Mouse (Mus musculus) liver, adult 2 months (tissue): Measurements from ENCODE around the gene Ankrd44. TPM values are rescaled to one million over a fixed set of nuclear protein-coding genes. Genes with fewer than 3 reads are reported as not detected.
A peak's percentile ranks its signal among the peaks of the same experiment; 100 is the strongest.

Experiments
- DNase-seq: peaks from one replicate; pipeline ENCODE4 v3.0.0-alpha.2; 2011; ENCODE audit warnings: low read depth, low spot score; ENCODE audit errors: extremely low read depth
- H3K27ac ChIP-seq: fragments of 200-500 bp; replicated peaks from 2 replicates; pipeline ENCODE4 v1.5.1; 2012; ENCODE audit warnings: low read depth, mild to moderate bottlenecking, control low read depth, inconsistent platforms, low read length; ENCODE audit not compliant: insufficient read depth
- H3K27me3 ChIP-seq: fragments of 200-500 bp; 2 replicates; pipeline ENCODE4 v1.6.1; 2012; ENCODE audit warnings: mild to moderate bottlenecking, moderate library complexity, low read length, inconsistent platforms; ENCODE audit not compliant: control insufficient read depth, insufficient read depth
- H3K36me3 ChIP-seq: fragments of 200-500 bp; 2 replicates; pipeline ENCODE4 v1.6.1; 2012; ENCODE audit warnings: low read length, inconsistent platforms; ENCODE audit not compliant: control insufficient read depth, insufficient read depth
- H3K4me1 ChIP-seq: fragments of 200-500 bp; 2 replicates; pipeline ENCODE4 v1.6.1; 2011; ENCODE audit warnings: low read length; ENCODE audit not compliant: control insufficient read depth, insufficient read depth
- H3K4me3 ChIP-seq: fragments of 200-500 bp; 2 replicates; pipeline ENCODE4 v1.5.1; 2011; ENCODE audit warnings: low read depth, mild to moderate bottlenecking, control low read depth, low read length, moderate library complexity; ENCODE audit not compliant: insufficient read depth
- H3K79me2 ChIP-seq: fragments of 200-500 bp; 2 replicates; pipeline ENCODE4 v1.6.1; 2012; ENCODE audit warnings: inconsistent platforms, mild to moderate bottlenecking, low read length, moderate library complexity; ENCODE audit not compliant: control insufficient read depth, insufficient read depth
- H3K9ac ChIP-seq: fragments of 200-500 bp; 2 replicates; pipeline ENCODE4 v1.6.1; 2012; ENCODE audit warnings: low read depth, mild to moderate bottlenecking, control low read depth, inconsistent platforms, low read length
- CTCF ChIP-seq: fragments of 200-500 bp; IDR thresholded peaks from 2 replicates; pipeline ENCODE4 v1.5.1; 2011; ENCODE audit warnings: low read depth, low read length, control low read depth
- POLR2A ChIP-seq: fragments of 200-500 bp; IDR thresholded peaks from 2 replicates; pipeline ENCODE4 v1.6.1; 2011; ENCODE audit warnings: low read length, control low read depth; ENCODE audit not compliant: insufficient read depth; ENCODE audit errors: extremely low read depth
- WGBS: fragments of 180-500 bp; shearing (Covaris S2); methylation state at CpG from one replicate; pipeline ENCODE4 v1.1.7; 2018; 5-methylcytosine and 5-hydroxymethylcytosine counted together
- polyA plus RNA-seq: library from polyadenylated mRNA; depleted of rRNA; stranded (reverse); fragments of >200 nt; gene quantifications from 2 replicates; pipeline ENCODE4 v1.2.3, GENCODE M21; 2012
- total RNA-seq: library from RNA; depleted of rRNA; stranded (reverse); fragments of >200 nt; gene quantifications from 2 replicates; pipeline ENCODE4 v1.2.3, GENCODE M21; 2014

Gene Ankrd44
- total and polyA plus RNA-seq, 2 experiments: 2.3 to 8.5 TPM

DNA sequence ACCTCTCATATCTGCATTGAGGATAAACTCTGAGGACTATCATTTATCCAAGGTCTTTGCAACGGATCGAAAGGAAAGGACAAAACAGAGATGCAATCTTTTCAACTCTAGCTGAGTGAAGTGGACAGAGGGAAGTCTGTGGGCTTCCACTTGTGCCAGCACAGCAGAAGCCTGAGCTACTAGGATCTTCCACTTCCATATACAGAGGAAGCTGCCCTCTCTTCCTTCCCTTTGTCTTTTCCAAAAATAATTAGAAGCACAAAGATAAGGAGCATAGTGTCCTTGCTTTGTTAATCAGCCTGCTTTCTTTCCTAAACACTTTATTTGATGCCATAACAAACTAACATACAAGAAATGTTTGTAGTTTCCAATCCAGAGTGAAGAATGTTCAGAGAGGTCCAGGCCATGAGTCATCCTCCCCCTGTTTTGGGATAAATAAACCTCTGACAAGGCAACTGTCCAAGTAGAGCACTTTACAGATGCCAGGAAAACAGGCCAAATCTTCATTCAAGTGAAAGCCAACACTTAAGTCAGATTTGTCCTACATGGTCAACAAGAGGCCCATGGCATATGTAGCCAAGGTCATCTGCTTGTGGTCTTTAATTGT lies 160.5 kb downstream of the Ankrd44 start:
- Histone ChIP-seq H3K79me2 (no peaks in the 10 kb centered on the region), H3K9ac (no peak overlapping the region), H3K36me3 (peaks cover 2% of the 10 kb centered on the region; the same call in 1 of the 2 replicates), H3K4me3 (no peak overlapping the region), H3K27ac (0 out of 2 replicates have a peak overlapping the region, but pooled peaks have one; percentile 15), H3K4me1 (peaks cover 3% of the 10 kb centered on the region; the same call in 1 of the 2 replicates), H3K27me3 (no peaks in the 10 kb centered on the region)
- TF ChIP-seq POLR2A: no peak
- peak; percentile 65 for DNase-seq
- 75% methylated on average over 2 of the region's 2 CpGs for WGBS

DNA sequence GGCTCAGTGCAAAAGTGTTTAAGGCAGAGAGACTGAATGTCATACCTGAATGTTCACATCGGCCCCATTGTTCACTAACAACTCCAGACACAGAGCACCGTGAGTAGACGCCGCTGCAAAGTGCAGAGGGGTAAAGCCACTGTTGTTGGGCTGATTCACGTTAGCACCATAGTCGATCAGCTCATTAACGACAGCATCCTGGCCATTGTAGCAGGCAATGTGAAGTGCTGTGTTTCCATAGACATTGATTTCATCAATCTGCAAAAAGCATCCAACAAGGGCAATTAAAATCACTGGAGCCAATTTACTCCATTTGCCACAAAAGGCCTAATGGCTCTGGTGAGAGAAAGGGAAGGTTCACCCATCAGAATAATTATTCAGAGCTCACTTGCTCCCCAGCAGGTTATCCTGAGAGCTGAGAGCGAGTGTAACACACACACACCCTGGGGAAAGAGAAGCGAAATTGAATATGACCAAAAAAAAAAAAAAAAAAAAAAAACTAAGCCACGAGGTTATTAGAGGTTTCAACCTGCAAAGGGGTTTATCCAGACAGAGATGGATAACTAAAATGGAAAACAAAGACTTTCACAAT lies 163.9 kb downstream of the Ankrd44 start:
- WGBS: 92% methylated on average over 10 of the region's 10 CpGs
- DNase-seq: no peak
- no peak for TF ChIP-seq POLR2A
- no peak for TF ChIP-seq CTCF
- no peaks in the 10 kb centered on the region for H3K79me2 ChIP-seq
- no peaks in the 10 kb centered on the region for H3K27me3 ChIP-seq
- peaks cover 2% of the 10 kb centered on the region; the same call in 1 of the 2 replicates for H3K36me3 ChIP-seq
- H3K4me3 ChIP-seq: no peak overlapping the region
- H3K4me1 ChIP-seq: peaks cover 3% of the 10 kb centered on the region; the same call in 1 of the 2 replicates
- no peak overlapping the region for H3K9ac ChIP-seq
- no peak overlapping the region for H3K27ac ChIP-seq

DNA sequence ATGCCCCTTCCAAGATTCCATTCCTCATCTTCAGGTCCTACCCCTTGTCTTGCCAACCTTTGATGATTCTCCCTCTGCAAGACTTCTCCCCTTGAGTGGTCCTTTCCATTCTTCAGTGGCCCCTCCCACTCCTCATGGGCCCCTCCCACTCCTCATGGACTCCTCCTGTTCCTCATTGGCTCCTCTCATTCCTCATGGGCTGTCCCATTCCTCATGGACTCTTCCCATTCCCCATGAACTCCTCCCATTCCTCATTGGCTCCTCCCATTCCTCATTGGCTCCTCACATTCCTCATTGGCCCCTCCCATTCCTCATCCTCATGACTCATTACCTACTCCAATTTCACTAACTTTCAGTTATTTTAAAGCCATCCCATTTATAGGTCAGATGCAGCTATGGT lies 166.3 kb downstream of the Ankrd44 start:
- no peaks in the 10 kb centered on the region for H3K79me2 ChIP-seq
- H3K9ac ChIP-seq: no peak overlapping the region
- TF ChIP-seq POLR2A (no peak), CTCF (no peak)
- no peak overlapping the region for H3K4me3 ChIP-seq
- H3K27me3 ChIP-seq: no peaks in the 10 kb centered on the region
- no peaks in the 10 kb centered on the region for H3K4me1 ChIP-seq
- no peak overlapping the region for H3K27ac ChIP-seq
- peaks cover 2% of the 10 kb centered on the region; the same call in 1 of the 2 replicates for H3K36me3 ChIP-seq
- DNase-seq: no peak

DNA sequence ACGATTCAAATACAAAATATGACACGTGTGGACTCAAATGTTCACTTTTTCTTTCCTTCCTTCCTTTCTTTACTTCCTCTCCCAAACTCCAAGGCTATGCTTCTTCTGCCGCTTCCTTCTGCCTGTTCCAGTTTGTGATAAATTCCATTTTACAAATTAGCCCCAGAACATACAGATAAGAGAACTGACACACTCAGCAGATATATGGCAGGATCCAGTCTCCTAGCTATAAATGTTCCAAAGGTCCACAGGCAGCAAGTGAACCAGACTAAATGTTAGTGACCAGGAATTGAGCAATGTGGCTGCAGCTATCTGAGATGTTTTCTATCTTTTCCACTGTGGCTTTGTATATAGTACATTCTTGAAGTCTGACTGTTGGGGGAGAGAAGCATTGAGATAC lies 168.9 kb downstream of the Ankrd44 start:
- WGBS: 63% methylated on average over 3 of the region's 3 CpGs
- no peak overlapping the region for H3K9ac ChIP-seq

DNA sequence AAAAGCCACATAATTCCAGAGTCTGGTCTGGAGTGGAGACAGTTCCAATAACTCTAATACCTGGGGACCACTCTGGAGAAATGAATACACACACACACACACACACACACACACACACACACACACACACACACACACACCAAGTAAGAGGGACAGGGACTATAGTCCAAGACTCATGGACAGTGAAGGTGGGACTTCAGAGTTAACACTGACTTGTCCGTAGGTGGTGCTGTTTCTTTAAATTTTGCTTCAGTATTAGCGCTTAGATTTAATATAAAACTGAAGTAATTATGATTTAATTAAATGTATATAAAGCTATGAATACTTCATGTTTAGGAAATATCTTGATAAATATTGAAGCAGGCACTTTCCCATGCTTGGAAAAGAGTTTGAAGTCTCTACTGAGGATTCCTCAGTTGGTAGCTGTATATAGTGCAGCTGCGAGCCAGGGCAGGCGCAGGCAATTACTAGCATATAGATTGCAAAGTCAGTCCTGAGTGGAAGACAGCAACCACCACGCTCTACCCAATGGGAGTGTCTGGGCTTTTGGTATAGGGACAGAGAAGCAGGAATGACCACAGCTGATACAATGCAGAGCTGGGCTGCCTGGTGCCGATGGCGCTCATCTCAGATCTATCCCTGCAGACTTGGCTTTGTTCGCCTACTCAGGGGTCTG lies 170.4 kb downstream of the Ankrd44 start:
- DNase-seq: no peak
- TF ChIP-seq CTCF (no peak), POLR2A (no peak)
- 83% methylated on average over 8 of the region's 8 CpGs for WGBS
- Histone ChIP-seq H3K9ac (no peak overlapping the region), H3K27me3 (no peaks in the 10 kb centered on the region), H3K36me3 (no peaks in the 10 kb centered on the region), H3K4me3 (no peak overlapping the region), H3K27ac (no peak overlapping the region), H3K4me1 (no peaks in the 10 kb centered on the region), H3K79me2 (no peaks in the 10 kb centered on the region)

More for the DNA sequence above, 168.9 kb downstream of the Ankrd44 start:
- Histone ChIP-seq H3K27me3 (no peaks in the 10 kb centered on the region), H3K27ac (no peak overlapping the region), H3K79me2 (no peaks in the 10 kb centered on the region), H3K4me3 (no peak overlapping the region), H3K4me1 (no peaks in the 10 kb centered on the region), H3K36me3 (peaks cover 2% of the 10 kb centered on the region; the same call in 1 of the 2 replicates)
- DNase-seq: peak; percentile 9
- TF ChIP-seq CTCF (no peak), POLR2A (no peak)

DNA sequence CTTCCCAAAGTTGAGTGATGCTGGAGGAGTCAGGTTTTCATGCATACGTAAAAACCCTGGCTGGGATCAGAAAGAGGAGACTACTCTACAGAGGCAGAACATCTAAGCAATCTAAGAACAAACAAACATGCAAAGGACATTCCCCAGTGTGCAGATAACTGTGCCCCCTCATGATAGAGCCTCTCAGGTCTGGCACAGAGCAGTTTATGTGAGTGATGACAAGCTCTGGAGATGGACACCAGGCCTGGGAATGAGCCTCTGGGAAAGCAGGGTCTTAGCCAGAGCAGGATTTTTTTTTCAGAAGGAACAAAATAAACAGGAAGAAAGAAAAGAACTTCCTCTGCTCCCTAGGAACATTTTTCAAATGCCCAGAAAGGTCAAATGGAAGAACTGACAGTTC lies 176.2 kb downstream of the Ankrd44 start:
- Histone ChIP-seq H3K79me2 (no peaks in the 10 kb centered on the region), H3K9ac (no peak overlapping the region), H3K27me3 (no peaks in the 10 kb centered on the region), H3K27ac (0 out of 2 replicates have a peak overlapping the region, but pooled peaks have one; percentile 32), H3K4me1 (no peaks in the 10 kb centered on the region; the same call in 1 of the 2 replicates), H3K4me3 (no peak overlapping the region), H3K36me3 (no peaks in the 10 kb centered on the region)
- TF ChIP-seq POLR2A (no peak), CTCF (no peak)
- DNase-seq: peak; percentile 40
- 82% methylated on average over 1 of the region's 1 CpGs for WGBS
